Mouse (Mus musculus): ENCODE data around the gene Bhlhb9. TPM values are rescaled to one million over a fixed set of nuclear protein-coding genes. Genes with fewer than 3 reads are reported as not detected.
"Not testable (repeated sequence)": the region's sequence is repeated elsewhere in the genome, so short reads cannot be mapped to it uniquely, and the experiment has no call there.

Gene Bhlhb9
- polyA plus RNA-seq (2012; rRNA removed) = 24.1 and 29.1 TPM in 2 replicates
- polyA plus RNA-seq (2014; fragmentation: Nextera tagmentation; extraction: Ambion mirVana) = 51.6 and 54.7 TPM in 2 replicates

GRCm38 (mm10) chrX:135797212-135797644 lies at the start of gene Bhlhb9:
TSS of gene Bhlhb9 (plus strand) at chrX:135797594.
- Histone ChIP-seq H3K4me2 (replicated peaks; ENCODE audit: low read depth, low read length, severe bottlenecking) (peak within 1 kb of the TSS; percentile 52), H3K4me3 (replicated peaks; ENCODE audit: low read length) (peak within 1 kb of the TSS; percentile 50), H3K36me3 (ENCODE audit: control insufficient read depth, insufficient read depth, low read length) (peaks cover 31% of the 10 kb centered on the region), H3K9ac (ENCODE audit: low read depth, low read length, severe bottlenecking) (peak within 1 kb of the TSS; percentile 56)
- DNase-seq (ENCODE audit: low spot score) = peak; percentile 47
- not testable (repeated sequence) for H3K9me3 ChIP-seq (ENCODE audit: control insufficient read depth, low read length); H3K4me1 ChIP-seq (ENCODE audit: control insufficient read depth, insufficient read depth, low read length); ATAC-seq (ENCODE audit: low FRiP score, low read depth); H3K27ac ChIP-seq (replicated peaks; ENCODE audit: low read depth, low read length); H3K27me3 ChIP-seq (ENCODE audit: control insufficient read depth, insufficient read depth, low read length)
- 7% methylated on average over 3 of the region's 5 CpGs for WGBS

GRCm38 (mm10) chrX:135752832-135753231 lies 44.6 kb upstream of the Bhlhb9 start:
- Histone ChIP-seq H3K4me1 (ENCODE audit: control insufficient read depth, insufficient read depth, low read length) (no peaks in the 10 kb centered on the region), H3K9ac (ENCODE audit: low read depth, low read length, severe bottlenecking) (no peak overlapping the region), H3K4me3 (replicated peaks; ENCODE audit: low read length) (no peak overlapping the region), H3K27me3 (ENCODE audit: control insufficient read depth, insufficient read depth, low read length) (no peaks in the 10 kb centered on the region), H3K27ac (replicated peaks; ENCODE audit: low read depth, low read length) (no peak overlapping the region), H3K36me3 (ENCODE audit: control insufficient read depth, insufficient read depth, low read length) (peaks cover 8% of the 10 kb centered on the region; the same call in 1 of the 2 replicates), H3K4me2 (replicated peaks; ENCODE audit: low read depth, low read length, severe bottlenecking) (no peak overlapping the region), H3K9me3 (ENCODE audit: control insufficient read depth, low read length) (no peaks in the 10 kb centered on the region)
- TF ChIP-seq POLR2A (IDR thresholded peaks at IDR 0.05; ENCODE audit: borderline replicate concordance, extremely low read depth, insufficient read depth, insufficient read length) = no peak
- ATAC-seq (ENCODE audit: low FRiP score, low read depth) (no peak; the same call in 1 of the 2 replicates), DNase-seq (ENCODE audit: low spot score) (peak; percentile 53)
- 11% methylated on average over 2 of the region's 2 CpGs for WGBS

- H3K27ac ChIP-seq (replicated peaks; ENCODE audit: low read depth, low read length) = no peak overlapping the region
- peak; percentile 36 for DNase-seq (ENCODE audit: low spot score)
- H3K27me3 ChIP-seq (ENCODE audit: control insufficient read depth, insufficient read depth, low read length) = no peaks in the 10 kb centered on the region
- H3K4me1 ChIP-seq (ENCODE audit: control insufficient read depth, insufficient read depth, low read length) = no peaks in the 10 kb centered on the region
- H3K9me3 ChIP-seq (ENCODE audit: control insufficient read depth, low read length) = no peaks in the 10 kb centered on the region
- no peak overlapping the region for H3K4me2 ChIP-seq (replicated peaks; ENCODE audit: low read depth, low read length, severe bottlenecking)
- no peak for TF ChIP-seq POLR2A (IDR thresholded peaks at IDR 0.05; ENCODE audit: borderline replicate concordance, extremely low read depth, insufficient read depth, insufficient read length)
- H3K36me3 ChIP-seq (ENCODE audit: control insufficient read depth, insufficient read depth, low read length) = peaks cover 6% of the 10 kb centered on the region; the same call in 1 of the 2 replicates
- no peak overlapping the region for H3K4me3 ChIP-seq (replicated peaks; ENCODE audit: low read length)
- ATAC-seq (ENCODE audit: low FRiP score, low read depth) = no peak
- H3K9ac ChIP-seq (ENCODE audit: low read depth, low read length, severe bottlenecking) = no peak overlapping the region
Measured at GRCm38 (mm10) chrX:135761707-135762106, 35.7 kb upstream of the Bhlhb9 start.

GRCm38 (mm10) chrX:135768043-135768548 lies 29.3 kb upstream of the Bhlhb9 start:
- WGBS = 71% methylated on average over 3 of the region's 3 CpGs
- no peaks in the 10 kb centered on the region for H3K36me3 ChIP-seq (ENCODE audit: control insufficient read depth, insufficient read depth, low read length)
- no peak overlapping the region for H3K4me2 ChIP-seq (replicated peaks; ENCODE audit: low read depth, low read length, severe bottlenecking)
- no peak overlapping the region for H3K27ac ChIP-seq (replicated peaks; ENCODE audit: low read depth, low read length)
- H3K4me3 ChIP-seq (replicated peaks; ENCODE audit: low read length) = no peak overlapping the region
- no peak for TF ChIP-seq POLR2A (IDR thresholded peaks at IDR 0.05; ENCODE audit: borderline replicate concordance, extremely low read depth, insufficient read depth, insufficient read length)
- no peak for ATAC-seq (ENCODE audit: low FRiP score, low read depth)
- DNase-seq (ENCODE audit: low spot score) = no peak
- no peak overlapping the region for H3K9ac ChIP-seq (ENCODE audit: low read depth, low read length, severe bottlenecking)
- no peaks in the 10 kb centered on the region for H3K4me1 ChIP-seq (ENCODE audit: control insufficient read depth, insufficient read depth, low read length)
- H3K27me3 ChIP-seq (ENCODE audit: control insufficient read depth, insufficient read depth, low read length) = no peaks in the 10 kb centered on the region
- H3K9me3 ChIP-seq (ENCODE audit: control insufficient read depth, low read length) = no peaks in the 10 kb centered on the region

GRCm38 (mm10) chrX:135768565-135768964 lies 28.8 kb upstream of the Bhlhb9 start:
- H3K27ac ChIP-seq (replicated peaks; ENCODE audit: low read depth, low read length) = no peak overlapping the region
- no peak for TF ChIP-seq POLR2A (IDR thresholded peaks at IDR 0.05; ENCODE audit: borderline replicate concordance, extremely low read depth, insufficient read depth, insufficient read length)
- H3K9ac ChIP-seq (ENCODE audit: low read depth, low read length, severe bottlenecking) = no peak overlapping the region
- ATAC-seq (ENCODE audit: low FRiP score, low read depth) (no peak), DNase-seq (ENCODE audit: low spot score) (no peak)
- WGBS = 84% methylated on average over 2 of the region's 2 CpGs
- no peaks in the 10 kb centered on the region for H3K9me3 ChIP-seq (ENCODE audit: control insufficient read depth, low read length)
- no peak overlapping the region for H3K4me3 ChIP-seq (replicated peaks; ENCODE audit: low read length)
- H3K4me2 ChIP-seq (replicated peaks; ENCODE audit: low read depth, low read length, severe bottlenecking) = no peak overlapping the region
- no peaks in the 10 kb centered on the region for H3K36me3 ChIP-seq (ENCODE audit: control insufficient read depth, insufficient read depth, low read length)
- no peaks in the 10 kb centered on the region for H3K27me3 ChIP-seq (ENCODE audit: control insufficient read depth, insufficient read depth, low read length)
- H3K4me1 ChIP-seq (ENCODE audit: control insufficient read depth, insufficient read depth, low read length) = no peaks in the 10 kb centered on the region

GRCm38 (mm10) chrX:135791536-135791935 lies 5.9 kb upstream of the Bhlhb9 start:
- H3K27ac ChIP-seq (replicated peaks; ENCODE audit: low read depth, low read length) = peak overlapping the region; percentile 43; the same call in 1 of the 2 replicates

More at GRCm38 (mm10) chrX:135791536-135791935, 5.9 kb upstream of the Bhlhb9 start:
- H3K36me3 ChIP-seq (ENCODE audit: control insufficient read depth, insufficient read depth, low read length) = no peaks in the 10 kb centered on the region
- ATAC-seq (ENCODE audit: low FRiP score, low read depth) = no peak
- TF ChIP-seq POLR2A (IDR thresholded peaks at IDR 0.05; ENCODE audit: borderline replicate concordance, extremely low read depth, insufficient read depth, insufficient read length) = no peak
- no peak for DNase-seq (ENCODE audit: low spot score)
- no peak overlapping the region for H3K4me2 ChIP-seq (replicated peaks; ENCODE audit: low read depth, low read length, severe bottlenecking)
- no peaks in the 10 kb centered on the region for H3K4me1 ChIP-seq (ENCODE audit: control insufficient read depth, insufficient read depth, low read length)
- H3K4me3 ChIP-seq (replicated peaks; ENCODE audit: low read length) = no peak overlapping the region
- H3K27me3 ChIP-seq (ENCODE audit: control insufficient read depth, insufficient read depth, low read length) = no peaks in the 10 kb centered on the region
- H3K9me3 ChIP-seq (ENCODE audit: control insufficient read depth, low read length) = no peaks in the 10 kb centered on the region
- H3K9ac ChIP-seq (ENCODE audit: low read depth, low read length, severe bottlenecking) = no peak overlapping the region

Measured in limb, embryonic 14.5 days (tissue).